Mouse (Mus musculus): ENCODE measurements around the gene Aldob. TPM values are rescaled to one million over a fixed set of nuclear protein-coding genes. Genes with fewer than 3 reads are reported as not detected.

Gene Aldob
- 10.4 and 46.9 TPM in 2 replicates for polyA plus RNA-seq (2011; ENCODE audit: insufficient read depth, insufficient read length, low replicate concordance, missing spikeins)

- TF ChIP-seq POLR2A (IDR thresholded peaks at IDR 0.05; ENCODE audit: borderline replicate concordance, control insufficient read depth, low read depth, low read length) = no peak
- no peak for TF ChIP-seq CTCF (IDR thresholded peaks at IDR 0.05; ENCODE audit: control insufficient read depth, insufficient read depth, low read length)
- H3K4me1 ChIP-seq (ENCODE audit: control insufficient read depth, insufficient read depth, low read length) = no peaks in the 10 kb centered on the region
- no peak within 1 kb of the TSS for H3K4me3 ChIP-seq (replicated peaks; ENCODE audit: control insufficient read depth, low read depth, low read length)
- 46% methylated on average over 3 of the region's 3 CpGs for WGBS
- H3K27ac ChIP-seq (ENCODE audit: control insufficient read depth, insufficient read depth, low read depth, low read length, poor library complexity) = no peak within 1 kb of the TSS
Measured at GRCm38 (mm10) chr4:49549383-49549782, at the start of gene Aldob. TSS of gene Aldob (minus strand) at chr4:49549546.

GRCm38 (mm10) chr4:49597183-49598100 lies 48.1 kb upstream of the Aldob start, which contains the start of gene Tmem246:
TSS of gene Tmem246 (minus strand) at chr4:49597876.
- under 1% methylated on average over 77 of the region's 77 CpGs for WGBS
- Histone ChIP-seq H3K4me1 (ENCODE audit: control insufficient read depth, insufficient read depth, low read length) (no peaks in the 10 kb centered on the region), H3K27ac (ENCODE audit: control insufficient read depth, insufficient read depth, low read depth, low read length, poor library complexity) (no peak within 1 kb of the TSS; the same call in 1 of the 2 replicates), H3K4me3 (replicated peaks; ENCODE audit: control insufficient read depth, low read depth, low read length) (peak within 1 kb of the TSS; percentile 34)
- no peak for TF ChIP-seq POLR2A (IDR thresholded peaks at IDR 0.05; ENCODE audit: borderline replicate concordance, control insufficient read depth, low read depth, low read length)

- Histone ChIP-seq H3K27ac (ENCODE audit: control insufficient read depth, insufficient read depth, low read depth, low read length, poor library complexity) (no peak overlapping the region), H3K4me1 (ENCODE audit: control insufficient read depth, insufficient read depth, low read length) (no peaks in the 10 kb centered on the region), H3K4me3 (replicated peaks; ENCODE audit: control insufficient read depth, low read depth, low read length) (peak overlapping the region; percentile 23)
- TF ChIP-seq CTCF (IDR thresholded peaks at IDR 0.05; ENCODE audit: control insufficient read depth, insufficient read depth, low read length) (no peak), POLR2A (IDR thresholded peaks at IDR 0.05; ENCODE audit: borderline replicate concordance, control insufficient read depth, low read depth, low read length) (no peak)
- WGBS = 3% methylated on average over 20 of the region's 20 CpGs
Measured at GRCm38 (mm10) chr4:49596846-49597182, 47.5 kb upstream of the Aldob start.

- H3K27ac ChIP-seq (ENCODE audit: control insufficient read depth, insufficient read depth, low read depth, low read length, poor library complexity) = no peak overlapping the region
- H3K4me3 ChIP-seq (replicated peaks; ENCODE audit: control insufficient read depth, low read depth, low read length) = no peak overlapping the region
- no peaks in the 10 kb centered on the region for H3K4me1 ChIP-seq (ENCODE audit: control insufficient read depth, insufficient read depth, low read length)
- 69% methylated on average over 2 of the region's 2 CpGs for WGBS
- TF ChIP-seq CTCF (IDR thresholded peaks at IDR 0.05; ENCODE audit: control insufficient read depth, insufficient read depth, low read length) (no peak), POLR2A (IDR thresholded peaks at IDR 0.05; ENCODE audit: borderline replicate concordance, control insufficient read depth, low read depth, low read length) (no peak)
Measured at GRCm38 (mm10) chr4:49590152-49590551, 40.8 kb upstream of the Aldob start.

- no peaks in the 10 kb centered on the region for H3K4me1 ChIP-seq (ENCODE audit: control insufficient read depth, insufficient read depth, low read length)
- no peak overlapping the region for H3K27ac ChIP-seq (ENCODE audit: control insufficient read depth, insufficient read depth, low read depth, low read length, poor library complexity)
- WGBS = 80% methylated on average over 10 of the region's 10 CpGs
- H3K4me3 ChIP-seq (replicated peaks; ENCODE audit: control insufficient read depth, low read depth, low read length) = no peak overlapping the region
- TF ChIP-seq POLR2A (IDR thresholded peaks at IDR 0.05; ENCODE audit: borderline replicate concordance, control insufficient read depth, low read depth, low read length) = no peak
Measured at GRCm38 (mm10) chr4:49586811-49587210, 37.5 kb upstream of the Aldob start.

- no peak overlapping the region for H3K4me3 ChIP-seq (replicated peaks; ENCODE audit: control insufficient read depth, low read depth, low read length)
- 80% methylated on average over 7 of the region's 7 CpGs for WGBS
- no peak overlapping the region for H3K27ac ChIP-seq (ENCODE audit: control insufficient read depth, insufficient read depth, low read depth, low read length, poor library complexity)
- TF ChIP-seq POLR2A (IDR thresholded peaks at IDR 0.05; ENCODE audit: borderline replicate concordance, control insufficient read depth, low read depth, low read length) (no peak), CTCF (IDR thresholded peaks at IDR 0.05; ENCODE audit: control insufficient read depth, insufficient read depth, low read length) (no peak)
- no peaks in the 10 kb centered on the region for H3K4me1 ChIP-seq (ENCODE audit: control insufficient read depth, insufficient read depth, low read length)
Measured at GRCm38 (mm10) chr4:49585524-49586101, 36.3 kb upstream of the Aldob start.

- WGBS = 67% methylated on average over 14 of the region's 14 CpGs
- TF ChIP-seq POLR2A (IDR thresholded peaks at IDR 0.05; ENCODE audit: borderline replicate concordance, control insufficient read depth, low read depth, low read length) (no peak), CTCF (IDR thresholded peaks at IDR 0.05; ENCODE audit: control insufficient read depth, insufficient read depth, low read length) (no peak)
- Histone ChIP-seq H3K4me3 (replicated peaks; ENCODE audit: control insufficient read depth, low read depth, low read length) (no peak overlapping the region), H3K27ac (ENCODE audit: control insufficient read depth, insufficient read depth, low read depth, low read length, poor library complexity) (no peak overlapping the region), H3K4me1 (ENCODE audit: control insufficient read depth, insufficient read depth, low read length) (no peaks in the 10 kb centered on the region)
Measured at GRCm38 (mm10) chr4:49583965-49584831, 34.9 kb upstream of the Aldob start.

- no peak overlapping the region for H3K27ac ChIP-seq (ENCODE audit: control insufficient read depth, insufficient read depth, low read depth, low read length, poor library complexity)
- no peaks in the 10 kb centered on the region for H3K4me1 ChIP-seq (ENCODE audit: control insufficient read depth, insufficient read depth, low read length)
- WGBS = 34% methylated on average over 4 of the region's 4 CpGs
- TF ChIP-seq CTCF (IDR thresholded peaks at IDR 0.05; ENCODE audit: control insufficient read depth, insufficient read depth, low read length) = no peak
- no peak overlapping the region for H3K4me3 ChIP-seq (replicated peaks; ENCODE audit: control insufficient read depth, low read depth, low read length)
Measured at GRCm38 (mm10) chr4:49581256-49581655, 31.9 kb upstream of the Aldob start.

Measured in bone marrow, adult 2 months (tissue).